ENCODE assay signal across 8 mouse cellular contexts in genomic region chr4:107889385-107889730, GRCm38 (mm10). TPM values are rescaled to one million over a fixed set of nuclear protein-coding genes. Genes with fewer than 3 reads are reported as not detected.
DNase-seq lines count a peak whose midpoint lies in the region; ATAC-seq lines count a peak whose summit lies in the region.

No protein-coding gene starts in this region.

- no peak for DNase-seq in kidney, adult 11 months
- DNase-seq in T-cell, adult 2 months (ENCODE audit: low spot score) = no peak
- no peak for DNase-seq in cerebellum, postnatal 36 days
- no peak for DNase-seq in adrenal gland, postnatal 36 days

- peak; percentile 20 for ATAC-seq in kidney, embryonic 16.5 days (ENCODE audit: low FRiP score, low TSS enrichment)
- peak; percentile 27 for ATAC-seq in common myeloid progenitor, adult 5-6 weeks (replicated peaks; ENCODE audit: low read depth, poor library complexity, severe bottlenecking)
- ATAC-seq in hindbrain, embryonic 16.5 days = peak; percentile 60
- ATAC-seq in midbrain, embryonic 16.5 days = peak; percentile 59

- 0% methylated on average over 12 of the region's 12 CpGs for WGBS in kidney, embryonic 16.5 days
- WGBS in hindbrain, embryonic 16.5 days = under 1% methylated on average over 12 of the region's 12 CpGs
- 1% methylated on average over 12 of the region's 12 CpGs for WGBS in midbrain, embryonic 16.5 days

- H3K27ac ChIP-seq in kidney, embryonic 16.5 days (ENCODE audit: low read length) = peak overlapping the region; percentile 78
- H3K27ac ChIP-seq in hindbrain, embryonic 16.5 days (ENCODE audit: low read depth, low read length) = peak overlapping the region; percentile 97
- H3K27ac ChIP-seq in midbrain, embryonic 16.5 days (ENCODE audit: low read length) = peak overlapping the region; percentile 94

- H3K36me3 ChIP-seq in kidney, embryonic 16.5 days (ENCODE audit: insufficient read depth, low read length) = peaks cover 42% of the 10 kb centered on the region
- H3K36me3 ChIP-seq in hindbrain, embryonic 16.5 days (ENCODE audit: control insufficient read depth, insufficient read depth, low read length) = peaks cover 23% of the 10 kb centered on the region
- peaks cover 17% of the 10 kb centered on the region for H3K36me3 ChIP-seq in midbrain, embryonic 16.5 days (ENCODE audit: control insufficient read depth, insufficient read depth, low read length)

- H3K4me1 ChIP-seq in kidney, embryonic 16.5 days (ENCODE audit: insufficient read depth, low read length) = peaks cover 13% of the 10 kb centered on the region
- H3K4me1 ChIP-seq in hindbrain, embryonic 16.5 days (ENCODE audit: control insufficient read depth, insufficient read depth, low read depth, low read length) = peaks cover 8% of the 10 kb centered on the region; the same call in 1 of the 2 replicates
- peaks cover 13% of the 10 kb centered on the region for H3K4me1 ChIP-seq in midbrain, embryonic 16.5 days (ENCODE audit: control insufficient read depth, insufficient read depth, low read length)

- no peaks in the 10 kb centered on the region for H3K27me3 ChIP-seq in kidney, embryonic 16.5 days (ENCODE audit: insufficient read depth, low read length)
- H3K27me3 ChIP-seq in hindbrain, embryonic 16.5 days (replicated peaks; ENCODE audit: control insufficient read depth, insufficient read depth, low read length) = no peaks in the 10 kb centered on the region
- H3K27me3 ChIP-seq in midbrain, embryonic 16.5 days (ENCODE audit: control insufficient read depth, insufficient read depth, low read depth, low read length) = no peaks in the 10 kb centered on the region

- H3K9me3 ChIP-seq in kidney, embryonic 16.5 days (ENCODE audit: low read length) = no peaks in the 10 kb centered on the region
- H3K9me3 ChIP-seq in hindbrain, embryonic 16.5 days (ENCODE audit: control insufficient read depth, low read length) = no peaks in the 10 kb centered on the region
- no peaks in the 10 kb centered on the region for H3K9me3 ChIP-seq in midbrain, embryonic 16.5 days (replicated peaks; ENCODE audit: control insufficient read depth, low read length, poor library complexity, severe bottlenecking)

- H3K4me2 ChIP-seq in kidney, embryonic 16.5 days (replicated peaks; ENCODE audit: low read depth, low read length) = peak overlapping the region; percentile 90
- H3K4me2 ChIP-seq in hindbrain, embryonic 16.5 days (ENCODE audit: low read length) = peak overlapping the region; percentile 85
- H3K4me2 ChIP-seq in midbrain, embryonic 16.5 days (ENCODE audit: low read length) = peak overlapping the region; percentile 95

- peak overlapping the region; percentile 57 for H3K4me3 ChIP-seq in kidney, embryonic 16.5 days (ENCODE audit: low read length)
- peak overlapping the region; percentile 60 for H3K4me3 ChIP-seq in hindbrain, embryonic 16.5 days (ENCODE audit: low read length)
- H3K4me3 ChIP-seq in midbrain, embryonic 16.5 days (ENCODE audit: low read depth, low read length) = peak overlapping the region; percentile 57

- H3K9ac ChIP-seq in kidney, embryonic 16.5 days (replicated peaks; ENCODE audit: low read length) = peak overlapping the region; percentile 66
- H3K9ac ChIP-seq in hindbrain, embryonic 16.5 days (ENCODE audit: low read depth, low read length) = peak overlapping the region; percentile 72
- H3K9ac ChIP-seq in midbrain, embryonic 16.5 days (ENCODE audit: low read depth, low read length) = peak overlapping the region; percentile 81

RNA-seq across cellular contexts. Expression of gene 0610037L13Rik, which starts 0.3 kb away (rescaled TPM):
- 117 and 124 TPM in 2 replicates for polyA plus RNA-seq in kidney, embryonic 16.5 days (2015; fragmentation: Nextera tagmentation; extraction: Ambion mirVana)
- total RNA-seq in common myeloid progenitor, adult 5-6 weeks (2017) = 51.5 and 57.6 TPM in 2 replicates
- 95.5 and 98.6 TPM in 2 replicates for polyA plus RNA-seq in hindbrain, embryonic 16.5 days (2015; fragmentation: Nextera tagmentation; extraction: Ambion mirVana)
- polyA plus RNA-seq in midbrain, embryonic 16.5 days (2015; fragmentation: Nextera tagmentation; extraction: Ambion mirVana) = 86.7 and 88.1 TPM in 2 replicates
- total RNA-seq in adrenal gland, postnatal 36 days (2021) = 10 to 100 TPM; 77.5 to 94.1 TPM

RNA-seq across cellular contexts. Expression of gene Magoh, which starts 9.8 kb away (rescaled TPM):
- polyA plus RNA-seq in kidney, embryonic 16.5 days (2015; fragmentation: Nextera tagmentation; extraction: Ambion mirVana) = 158 and 165 TPM in 2 replicates
- total RNA-seq in common myeloid progenitor, adult 5-6 weeks (2017) = 256 and 294 TPM in 2 replicates
- polyA plus RNA-seq in hindbrain, embryonic 16.5 days (2015; fragmentation: Nextera tagmentation; extraction: Ambion mirVana) = 87.7 and 88.8 TPM in 2 replicates
- 103 and 108 TPM in 2 replicates for polyA plus RNA-seq in midbrain, embryonic 16.5 days (2015; fragmentation: Nextera tagmentation; extraction: Ambion mirVana)
- 10 to 100 TPM; 79.1 to 84.4 TPM for total RNA-seq in adrenal gland, postnatal 36 days (2021)

RNA-seq across cellular contexts. Expression of gene Cpt2, which starts 34.1 kb away (rescaled TPM):
- polyA plus RNA-seq in kidney, embryonic 16.5 days (2015; fragmentation: Nextera tagmentation; extraction: Ambion mirVana) = 59.2 and 62.8 TPM in 2 replicates
- total RNA-seq in common myeloid progenitor, adult 5-6 weeks (2017) = 18.6 and 22.6 TPM in 2 replicates
- polyA plus RNA-seq in hindbrain, embryonic 16.5 days (2015; fragmentation: Nextera tagmentation; extraction: Ambion mirVana) = 16.3 and 19.1 TPM in 2 replicates
- polyA plus RNA-seq in midbrain, embryonic 16.5 days (2015; fragmentation: Nextera tagmentation; extraction: Ambion mirVana) = 11.6 and 14.3 TPM in 2 replicates
- 100 to 1,000 TPM; 146 to 208 TPM for total RNA-seq in adrenal gland, postnatal 36 days (2021)
